Mouse (Mus musculus): Measurements from ENCODE around the gene Tmem37.
A peak's percentile ranks its signal among the peaks of the same experiment; 100 is the strongest.

Tmem37 gene

DNA sequence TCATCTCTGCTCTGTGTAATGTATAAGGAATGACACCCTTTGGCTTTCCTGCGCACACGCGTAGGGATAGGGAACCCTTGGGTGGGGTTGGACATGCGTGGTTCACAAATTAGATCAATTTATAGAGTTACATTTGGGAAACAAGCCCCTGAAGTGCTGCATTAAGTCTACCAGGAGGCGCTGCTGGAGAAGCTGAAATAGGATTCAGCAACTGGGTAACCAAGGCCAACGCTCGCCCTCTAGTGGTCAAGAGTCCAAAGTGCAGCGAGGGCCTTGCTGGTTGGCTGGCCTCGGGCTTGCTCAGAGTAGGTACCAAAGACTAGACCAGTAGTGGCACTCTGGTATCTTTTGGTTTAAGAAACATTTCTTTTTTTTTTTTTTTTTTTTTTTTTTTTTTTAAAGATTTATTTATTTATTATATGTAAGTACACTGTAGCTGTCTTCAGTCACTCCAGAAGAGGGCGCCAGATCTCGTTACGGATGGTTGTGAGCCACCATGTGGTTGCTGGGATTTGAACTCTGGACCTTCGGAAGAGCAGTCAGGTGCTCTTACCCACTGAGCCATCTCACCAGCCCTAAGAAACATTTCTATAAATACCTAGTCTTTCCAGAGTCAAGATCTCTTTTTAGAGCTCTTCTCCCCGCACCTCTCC lies 19.7 kb upstream of the Tmem37 start:
- peak; percentile 91 for DNase-seq (ENCODE audit: low read depth)

DNA sequence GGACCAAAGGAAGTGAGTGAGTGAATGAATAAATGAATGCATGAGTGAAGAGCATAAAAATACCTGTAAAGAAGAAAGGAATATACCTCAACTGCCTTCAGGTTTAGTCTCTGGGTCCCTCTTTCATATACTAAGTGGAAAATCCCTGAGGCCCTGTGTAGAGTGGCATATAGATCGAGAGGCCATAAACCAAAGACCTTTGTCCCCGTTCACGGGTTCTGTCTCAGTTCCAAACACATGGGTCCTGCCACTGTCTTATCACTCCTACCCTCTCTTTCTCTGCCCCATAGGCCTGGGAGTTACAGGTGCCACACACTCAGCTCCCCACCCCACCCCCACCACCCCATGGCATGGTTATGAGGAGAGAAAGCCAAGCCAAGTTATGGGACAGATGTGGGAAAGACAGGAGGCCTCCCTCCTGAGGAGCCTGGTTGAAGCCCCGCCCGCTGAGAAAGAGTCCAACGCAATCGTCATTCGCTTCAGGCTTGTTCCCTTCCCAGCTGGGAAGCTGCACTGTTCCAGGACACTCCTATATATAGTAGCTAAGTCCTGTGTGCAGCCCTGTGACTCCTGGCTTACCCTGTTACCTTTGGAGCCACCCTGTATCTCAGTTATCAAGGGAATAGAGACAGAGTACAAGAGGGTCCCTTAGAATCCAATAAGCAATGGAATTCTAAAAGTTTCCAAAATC lies 17.2 kb upstream of the Tmem37 start:
- DNase-seq (ENCODE audit: low read depth): no peak

DNA sequence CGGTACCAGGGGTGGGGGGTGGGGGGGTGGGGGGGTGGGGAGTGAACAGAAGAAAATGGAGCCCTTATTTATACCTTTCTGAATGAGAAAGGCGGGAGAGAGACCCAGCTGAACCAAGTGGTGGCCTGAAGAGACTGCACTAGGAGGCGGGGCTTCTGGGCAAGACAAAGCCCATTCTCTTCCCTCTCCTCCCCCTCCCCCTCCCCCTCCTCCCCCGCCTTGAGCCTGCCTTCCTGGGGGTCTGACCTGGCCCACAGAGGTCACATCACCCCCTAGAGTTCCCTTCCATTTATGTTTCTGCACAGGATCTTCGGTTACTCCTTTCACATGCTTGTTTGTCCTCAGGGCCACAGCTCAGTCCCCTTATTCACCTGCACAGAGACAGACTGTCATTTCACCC lies 15.3 kb upstream of the Tmem37 start:
- DNase-seq (ENCODE audit: low read depth): no peak

DNA sequence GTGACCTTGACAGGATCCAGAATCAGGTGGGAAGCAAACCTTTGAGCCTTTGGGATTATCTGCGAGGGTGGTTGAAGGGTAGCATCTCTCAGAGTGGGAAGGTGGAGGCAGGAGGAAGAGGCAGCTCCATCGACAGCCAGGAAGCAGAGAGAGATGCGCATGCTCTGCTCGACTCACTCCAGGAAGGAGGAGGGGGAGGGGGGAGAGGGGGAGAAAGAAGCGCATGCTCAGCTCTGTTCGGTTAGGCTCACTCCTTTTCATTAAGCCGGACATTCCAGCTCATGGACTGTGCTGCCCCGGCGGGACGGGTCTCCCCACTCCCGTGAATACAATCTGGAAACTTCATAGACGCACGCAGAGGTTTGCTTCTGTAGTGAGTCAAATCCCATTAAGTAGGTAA lies 12.8 kb upstream of the Tmem37 start:
- no peak for DNase-seq (ENCODE audit: low read depth)

DNA sequence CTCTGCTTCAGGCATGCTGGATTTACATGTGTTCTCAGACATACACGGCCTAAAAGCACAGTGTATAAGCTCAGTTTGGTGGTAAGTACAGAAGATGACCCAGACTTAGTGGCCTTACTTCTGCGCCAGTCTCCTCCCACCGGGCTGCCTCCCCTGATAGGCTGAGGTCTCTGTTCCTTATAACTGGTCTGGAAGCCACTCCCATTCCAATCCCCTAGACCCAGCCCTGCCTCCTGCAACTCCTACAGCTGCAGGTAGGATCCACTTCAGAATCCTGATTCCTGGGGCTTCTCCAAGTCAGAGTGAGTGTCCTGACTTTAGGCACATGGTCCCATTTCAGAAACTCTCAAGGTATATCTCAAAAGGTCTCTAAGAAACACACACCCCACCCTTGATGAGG lies 11.8 kb upstream of the Tmem37 start:
- no peak for DNase-seq (ENCODE audit: low read depth)

DNA sequence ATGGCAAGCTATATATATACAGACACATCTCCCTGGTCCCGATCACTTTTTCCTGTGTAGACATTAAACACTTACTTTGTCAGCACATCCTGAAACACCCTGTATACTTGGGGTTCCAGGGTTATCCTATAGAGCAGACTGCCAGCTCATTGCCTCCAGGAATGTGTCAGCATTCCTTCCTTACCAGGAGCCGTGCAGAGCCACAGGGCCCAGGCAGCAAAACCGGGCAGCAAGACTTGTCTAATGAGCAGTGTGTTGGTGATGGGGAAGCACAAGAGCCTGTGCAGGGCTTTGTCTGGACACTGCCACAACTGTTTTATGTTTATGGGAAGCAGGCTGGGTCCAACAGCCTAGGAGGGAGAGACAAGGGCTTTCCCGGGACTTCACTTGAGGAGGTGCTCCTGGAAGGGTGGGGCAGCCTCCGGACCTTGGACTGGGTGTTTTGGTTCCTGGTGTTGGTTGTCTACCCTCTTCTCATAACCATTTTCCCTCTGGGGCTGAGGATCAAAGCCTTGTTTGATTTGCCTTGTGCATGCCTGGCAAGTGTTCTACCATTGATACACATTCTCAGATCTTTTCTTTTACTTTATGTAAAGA lies 10.1 kb upstream of the Tmem37 start:
- no peak for DNase-seq (ENCODE audit: low read depth)

DNA sequence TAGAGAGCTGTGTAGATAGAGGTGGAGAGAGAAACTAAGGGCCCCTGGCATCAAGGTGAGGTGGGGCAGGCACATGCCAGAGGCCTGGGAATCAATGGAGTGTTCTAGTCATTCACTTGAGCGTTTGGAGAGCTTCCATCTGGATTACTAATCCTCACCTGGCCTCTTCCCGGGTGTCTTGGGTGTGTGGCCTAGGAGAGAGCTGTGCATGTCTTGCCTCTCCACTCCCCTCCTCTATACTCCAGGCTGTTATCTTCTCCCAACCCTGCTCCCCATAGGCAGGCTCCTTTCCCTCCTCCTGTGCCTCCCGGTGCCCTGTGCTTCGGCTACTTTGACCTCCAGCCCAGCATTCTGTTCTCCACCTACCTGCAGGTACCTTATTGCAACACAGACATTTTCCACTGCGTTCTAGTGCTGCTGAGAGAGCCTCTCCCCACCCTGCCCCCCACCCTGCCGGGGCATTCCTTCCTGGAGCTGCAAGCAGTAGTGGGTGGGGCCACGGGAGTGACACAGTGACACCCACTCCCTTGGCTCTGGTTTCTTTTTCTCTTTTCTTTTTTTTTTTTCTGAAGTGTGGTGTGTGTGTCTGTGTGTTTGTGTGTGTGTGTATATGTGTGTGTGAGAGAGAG lies 9.2 kb upstream of the Tmem37 start:
- DNase-seq (ENCODE audit: low read depth): no peak

DNA sequence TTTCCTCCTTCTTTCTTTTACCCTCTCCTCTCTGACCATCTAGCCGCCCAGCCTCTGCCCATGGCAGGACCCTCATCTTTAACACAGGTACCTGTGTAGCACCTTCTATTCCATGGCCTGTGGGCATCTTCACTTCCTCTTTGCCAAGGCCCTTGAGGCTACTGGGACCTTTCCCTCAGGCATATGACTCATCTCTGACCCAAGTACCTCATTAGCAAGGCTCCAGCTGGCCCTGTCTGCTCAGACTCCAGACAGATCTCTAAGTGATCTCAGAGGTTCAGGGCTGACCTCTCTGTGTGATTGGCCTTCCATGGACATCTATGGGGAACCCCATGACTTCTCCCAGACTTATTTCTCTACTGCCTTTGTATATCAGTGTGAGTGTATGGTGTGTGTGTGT lies 6.8 kb upstream of the Tmem37 start:
- no peak for DNase-seq (ENCODE audit: low read depth)

DNA sequence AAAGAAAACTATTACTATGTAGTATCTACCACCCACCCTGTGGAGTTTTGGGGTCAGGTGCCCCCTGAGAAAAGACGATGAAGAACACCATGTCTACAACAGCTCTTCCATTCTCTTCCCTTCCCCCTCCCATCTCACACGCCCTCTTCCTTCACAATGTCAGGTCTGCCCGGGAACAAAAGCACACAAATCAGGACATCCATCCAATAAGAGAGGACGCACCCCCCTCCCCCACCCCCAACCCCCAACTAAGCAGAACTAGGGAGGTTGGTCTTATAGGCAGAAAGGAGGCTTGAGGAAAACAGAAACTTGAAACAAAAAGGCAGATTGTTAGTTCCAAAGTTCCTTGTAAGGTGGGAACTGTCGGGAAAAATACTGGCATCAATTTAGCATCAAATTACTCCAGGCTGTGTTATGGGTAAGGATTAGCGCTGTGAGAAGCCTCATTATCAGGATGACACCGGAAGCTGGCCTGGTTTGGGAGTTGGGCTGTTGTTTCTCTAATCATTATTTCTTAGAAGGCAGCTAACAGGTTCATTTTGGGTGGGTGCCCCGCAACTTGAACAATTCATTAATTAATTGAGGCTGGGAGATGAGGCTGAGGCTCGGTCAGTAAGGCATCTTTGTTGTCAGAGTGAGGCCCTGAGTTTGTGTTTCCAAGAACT lies 4.0 kb upstream of the Tmem37 start:
- no peak for DNase-seq (ENCODE audit: low read depth)

DNA sequence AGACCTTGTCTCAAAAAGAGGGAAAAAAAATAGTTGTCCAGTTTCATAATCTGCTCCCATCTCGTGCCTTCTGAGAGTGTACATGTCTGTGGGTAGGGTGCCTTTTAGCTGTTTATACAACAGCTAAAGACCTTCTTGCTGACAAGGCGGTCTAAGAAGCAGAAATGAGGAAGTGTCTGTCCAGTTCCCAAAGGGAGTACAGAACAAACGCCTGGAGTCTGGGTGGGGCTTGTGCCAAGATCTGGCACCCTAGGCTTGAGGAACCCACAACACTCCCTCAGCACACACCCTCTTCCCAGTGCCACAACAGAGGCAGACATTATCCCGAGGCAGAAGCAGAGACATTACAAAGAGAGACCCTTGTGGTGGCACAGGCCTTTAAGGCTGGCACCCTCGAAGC lies 1.6 kb upstream of the Tmem37 start:
- DNase-seq (ENCODE audit: low read depth): no peak

DNA sequence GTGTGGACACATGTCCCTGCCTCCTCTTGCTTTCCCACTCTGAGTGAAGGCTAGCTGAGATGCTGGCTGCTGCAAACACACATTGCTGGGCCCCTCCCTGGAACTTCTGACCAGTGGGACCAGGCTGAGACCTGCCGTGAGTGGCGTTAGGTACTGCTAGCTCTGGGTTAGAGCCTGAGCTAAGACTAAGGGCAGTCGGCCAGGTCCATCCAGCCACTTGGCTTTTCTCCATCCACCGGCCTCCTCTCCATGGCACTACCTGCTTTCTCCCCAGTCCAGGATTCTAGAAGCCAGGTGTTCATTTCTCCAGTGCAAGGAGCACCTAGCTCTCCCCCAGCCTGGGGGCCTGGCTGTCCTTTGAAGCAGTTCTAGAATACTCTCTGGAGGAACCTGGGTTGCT lies 1.1 kb upstream of the Tmem37 start:
- DNase-seq (ENCODE audit: low read depth): no peak

DNA sequence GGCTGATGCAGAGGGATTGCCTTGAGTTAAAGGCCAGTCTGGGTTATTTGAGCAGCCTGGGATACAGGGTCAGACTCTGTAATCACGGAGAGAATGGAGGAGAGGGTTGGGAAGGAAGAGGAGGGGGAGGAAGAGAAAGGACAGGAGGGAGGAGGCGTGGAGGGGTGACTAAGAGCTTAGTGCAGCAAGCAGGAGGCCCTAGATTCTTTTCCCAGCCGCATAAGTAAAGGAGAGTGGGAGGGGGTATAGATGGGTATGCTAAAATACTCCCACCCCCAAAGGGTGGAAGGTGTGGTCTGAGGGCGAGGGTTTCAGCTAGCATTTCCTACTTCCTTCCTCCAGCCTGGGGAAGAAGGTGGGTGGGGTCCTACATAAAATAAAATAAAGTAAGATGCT lies 431 bp upstream of the Tmem37 start:
- no peak for DNase-seq (ENCODE audit: low read depth)

DNA sequence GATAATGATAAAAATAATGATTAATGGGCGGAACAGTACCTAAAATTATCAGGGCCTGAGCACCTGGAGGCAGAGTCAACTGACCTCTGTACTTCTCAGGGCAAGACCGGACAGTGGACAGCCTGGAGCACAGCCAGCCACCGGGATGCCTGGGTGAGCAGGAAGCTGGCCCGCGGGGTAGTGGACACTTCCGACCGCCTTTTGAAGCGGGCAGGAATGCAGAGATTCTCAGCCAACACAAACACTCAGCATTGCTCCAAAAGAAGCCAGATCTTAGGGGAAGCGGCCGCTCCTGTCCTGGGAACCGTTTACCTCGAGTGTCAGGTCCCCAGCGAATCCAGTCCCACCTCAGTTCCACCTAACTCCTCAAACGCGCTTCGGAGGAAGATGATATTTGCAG lies 974 bp downstream of the Tmem37 start:
- DNase-seq (ENCODE audit: low read depth): no peak

DNA sequence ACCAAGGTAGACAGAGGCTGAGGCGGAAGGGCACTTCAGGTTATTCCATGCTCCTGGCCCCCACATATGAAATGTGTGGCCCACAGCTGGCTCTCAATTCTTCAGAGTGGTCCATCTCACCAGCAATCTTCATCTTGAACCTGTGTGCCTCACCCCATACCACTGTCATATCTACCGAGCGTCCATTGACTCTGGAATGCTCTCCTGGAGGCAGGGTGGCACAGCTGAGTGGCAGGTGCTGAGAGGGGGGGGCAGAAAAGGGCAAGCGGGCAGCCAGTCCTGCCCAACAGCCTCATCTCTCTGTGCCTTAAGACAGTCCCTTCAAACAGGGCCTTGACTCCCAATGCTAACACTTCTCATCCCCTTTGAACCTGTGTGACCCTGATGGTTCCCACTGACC lies 2.7 kb downstream of the Tmem37 start:
- no peak for DNase-seq (ENCODE audit: low read depth)

DNA sequence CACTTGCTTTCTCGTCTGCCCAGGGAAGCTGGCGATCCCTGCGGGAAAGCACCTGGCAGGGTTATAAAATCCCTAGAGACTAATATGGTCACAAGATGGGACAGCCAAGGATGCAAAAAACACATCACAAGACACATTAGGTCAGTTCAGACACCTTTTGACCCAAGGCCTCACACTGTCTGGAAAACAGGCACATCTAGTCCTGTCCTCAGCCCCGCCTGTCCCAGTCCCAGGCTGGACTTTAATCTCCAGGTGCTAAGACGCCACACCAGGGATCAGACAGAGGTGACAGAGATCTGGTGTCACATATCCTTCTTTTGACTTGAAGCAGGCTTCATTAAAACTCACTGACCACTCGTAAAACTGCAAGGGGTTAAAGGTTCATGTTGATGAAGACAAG lies 3.7 kb downstream of the Tmem37 start:
- DNase-seq (ENCODE audit: low read depth): no peak

DNA sequence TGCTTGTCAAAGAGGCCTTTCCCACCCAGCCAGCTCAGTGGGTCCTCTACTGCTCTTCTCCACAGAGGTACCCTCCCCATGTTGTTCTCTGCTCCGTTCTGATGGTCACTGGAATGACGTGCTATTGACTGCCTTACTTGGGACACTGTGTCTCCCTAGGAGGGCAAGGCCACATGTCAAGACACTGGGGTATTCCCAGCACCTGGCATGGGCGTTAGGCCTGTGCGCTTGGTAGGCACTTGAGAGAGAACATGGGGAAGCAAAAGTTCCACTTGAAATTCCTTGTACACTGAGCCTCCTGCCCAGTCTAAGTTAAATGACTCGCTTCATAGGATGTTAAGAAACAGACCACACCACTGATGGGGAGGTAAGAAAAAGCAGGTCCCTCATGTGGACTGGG lies 4.8 kb downstream of the Tmem37 start:
- DNase-seq (ENCODE audit: low read depth): no peak

DNA sequence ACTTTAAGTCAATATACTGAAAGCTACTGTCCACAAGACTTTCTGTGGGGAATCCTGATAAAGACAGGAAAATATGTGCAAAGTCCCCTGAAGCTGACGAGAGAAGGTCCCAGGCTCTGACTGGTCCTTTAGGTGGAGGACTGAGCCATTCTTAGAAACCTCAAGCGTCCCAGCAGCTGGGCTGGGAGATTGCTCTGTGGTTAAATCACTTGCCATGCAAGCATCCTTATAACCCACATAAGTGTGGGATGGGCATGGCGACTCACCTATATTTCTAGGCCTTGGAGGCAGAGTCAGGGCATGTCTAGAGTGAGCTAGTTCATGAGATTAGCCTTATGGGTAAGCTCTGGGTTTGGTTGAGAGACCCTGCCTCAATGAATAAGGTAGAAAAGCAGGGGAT lies 7.2 kb downstream of the Tmem37 start:
- no peak for DNase-seq (ENCODE audit: low read depth)

DNA sequence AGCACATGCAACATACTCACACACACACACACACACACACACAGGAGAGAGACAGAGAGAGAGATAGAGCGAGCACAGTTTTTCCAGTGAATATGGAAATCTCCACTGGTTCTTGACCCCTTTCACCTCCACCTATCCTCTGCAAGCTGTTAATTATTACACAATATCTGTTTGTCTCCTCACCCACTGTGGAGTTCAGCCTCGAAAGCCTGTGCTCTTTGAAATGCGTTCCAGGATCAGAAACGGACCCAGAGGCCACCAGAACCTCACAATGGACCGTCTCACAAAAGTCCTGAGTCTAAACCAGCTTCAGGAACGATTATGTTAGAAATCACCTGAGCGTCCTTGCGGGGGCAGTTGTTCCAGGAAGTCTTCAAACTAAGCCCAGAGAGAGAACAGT lies 7.7 kb downstream of the Tmem37 start:
- no peak for DNase-seq (ENCODE audit: low read depth)

DNA sequence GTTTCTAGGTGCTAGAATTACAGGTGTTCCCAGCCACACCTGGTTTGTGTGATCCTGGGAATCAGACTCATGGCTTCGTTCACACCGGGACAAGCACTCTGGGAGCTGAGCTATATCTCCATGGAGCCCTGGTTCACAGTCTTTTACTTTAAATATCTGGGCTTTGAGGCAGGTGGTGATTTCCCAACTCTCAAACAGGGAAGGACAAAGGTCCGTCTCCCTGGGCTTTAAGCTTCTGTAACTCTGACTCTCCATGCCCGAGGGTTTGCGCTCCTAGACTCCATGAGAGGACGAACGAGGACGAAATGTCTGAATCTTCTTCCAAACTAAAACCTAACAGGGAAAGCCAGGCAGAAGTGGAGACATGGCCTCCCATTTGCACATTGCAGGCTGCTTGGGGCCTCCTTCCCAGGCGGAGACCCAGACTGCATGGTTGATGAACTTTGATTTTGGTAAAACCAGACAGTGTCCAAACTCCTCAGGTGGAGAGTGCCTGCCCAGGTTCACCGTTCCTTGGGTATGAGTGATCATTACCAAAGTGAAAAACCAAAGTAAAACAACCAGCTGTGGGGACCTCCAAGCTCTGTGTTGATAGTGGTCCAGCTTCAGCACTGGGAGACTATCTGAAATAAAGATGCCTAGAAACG lies 9.7 kb downstream of the Tmem37 start:
- no peak for DNase-seq (ENCODE audit: low read depth)

DNA sequence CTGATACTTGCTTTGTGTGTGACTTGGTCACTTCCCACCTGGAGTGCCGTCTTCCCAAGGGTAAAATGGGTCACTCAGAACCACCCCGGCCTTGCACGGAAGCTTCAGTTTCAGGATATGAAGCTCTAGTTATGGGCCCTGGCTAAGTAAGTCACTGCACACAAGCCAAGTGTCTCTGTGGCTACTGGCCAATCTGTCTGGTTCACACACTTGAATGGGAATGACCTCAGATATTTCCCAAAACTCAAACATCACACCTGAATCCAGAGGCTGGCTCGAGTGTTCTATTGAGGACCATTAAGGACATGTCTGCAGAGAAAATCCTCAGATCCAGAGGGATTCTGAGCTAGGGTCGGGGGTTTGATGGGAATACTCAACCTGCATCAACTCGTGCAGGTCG lies 11.6 kb downstream of the Tmem37 start:
- no peak for DNase-seq (ENCODE audit: low read depth)

DNA sequence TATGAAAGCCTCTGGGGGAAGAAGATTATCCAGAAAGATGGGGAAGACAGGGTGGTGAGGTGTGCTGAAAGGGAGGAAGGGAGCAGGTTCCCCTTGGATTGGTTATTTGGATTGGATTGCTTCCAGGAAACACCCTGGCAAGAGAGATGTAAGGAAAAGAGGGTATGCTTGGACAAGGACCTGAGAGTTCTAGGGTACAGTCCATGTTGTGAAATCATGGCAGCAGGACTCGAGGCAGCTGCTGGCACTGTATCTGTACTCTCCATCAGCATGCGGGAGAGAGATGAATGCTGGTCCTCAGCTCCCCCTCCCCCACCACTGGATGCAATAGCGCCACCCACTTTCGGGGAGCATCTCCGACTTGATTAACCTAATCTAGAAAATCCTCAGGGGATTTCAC lies 13.2 kb downstream of the Tmem37 start:
- DNase-seq (ENCODE audit: low read depth): no peak

DNA sequence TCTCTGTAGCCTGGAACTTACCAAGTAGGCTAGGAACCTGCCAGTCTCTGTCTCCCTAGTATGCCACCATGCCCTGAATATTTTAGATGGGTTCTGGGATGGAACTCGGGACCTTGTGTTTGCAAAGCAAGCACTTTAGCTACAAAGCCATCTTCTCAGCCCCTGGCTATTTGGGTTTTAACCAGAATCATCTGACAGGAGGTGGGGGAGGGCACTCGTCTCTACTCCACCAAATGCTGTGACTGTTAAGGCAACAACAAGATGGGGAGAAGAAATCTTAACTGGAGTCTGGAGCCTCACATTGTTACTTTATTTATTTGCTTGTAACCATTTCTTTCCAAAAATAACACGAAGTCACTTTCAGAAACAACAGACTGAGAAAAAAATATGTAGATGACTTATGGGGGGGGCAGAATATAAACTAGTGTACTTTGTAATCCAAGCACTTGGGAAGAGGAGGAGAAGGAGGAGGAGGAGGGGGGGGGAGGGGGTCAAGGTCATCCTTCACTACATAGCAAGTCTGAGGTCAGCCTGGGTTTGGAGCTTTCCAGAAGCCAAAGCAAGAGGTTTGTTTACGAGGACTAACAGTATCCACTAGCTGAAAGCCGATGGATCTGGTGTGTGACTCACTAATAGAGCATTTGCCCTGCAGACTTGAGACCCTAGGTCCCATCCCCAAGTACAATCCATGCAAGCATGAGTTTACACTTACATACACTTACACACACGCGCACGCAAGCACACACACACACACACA lies 16.0 kb downstream of the Tmem37 start:
- no peak for DNase-seq (ENCODE audit: low read depth)

Data from naive thymus-derived CD4-positive, alpha-beta T cell, adult 2 months (primary cell).